ENCODE assay signal across 7 mouse cellular contexts in genomic region chr16:49854931-49855835, GRCm38 (mm10). TPM values are rescaled to one million over a fixed set of nuclear protein-coding genes. Genes with fewer than 3 reads are reported as not detected.
DNase-seq lines count a peak whose midpoint lies in the region; ATAC-seq lines count a peak whose summit lies in the region.

No protein-coding gene starts in this region.

- H3K4me1 ChIP-seq in intestine, embryonic 16.5 days (ENCODE audit: control insufficient read depth, insufficient read depth, low read length) = peaks cover 20% of the 10 kb centered on the region
- H3K4me1 ChIP-seq in midbrain, embryonic 11.5 days (ENCODE audit: control insufficient read depth, insufficient read depth, low read length) = peaks cover 11% of the 10 kb centered on the region

- ATAC-seq in intestine, embryonic 16.5 days = peak; percentile 98
- peak; percentile 96 for ATAC-seq in midbrain, embryonic 11.5 days (ENCODE audit: low FRiP score)

- H3K27ac ChIP-seq in intestine, embryonic 16.5 days (ENCODE audit: low read length) = peak overlapping the region; percentile 99
- peak overlapping the region; percentile 95 for H3K27ac ChIP-seq in midbrain, embryonic 11.5 days (ENCODE audit: low read depth, low read length)

- peak; percentile 91 to 92 for DNase-seq in adrenal gland, adult 18-20 months (ENCODE audit: low spot score in 2 of 2)
- DNase-seq in embryo, embryonic 9.5 days (ENCODE audit: extremely low spot score) = peak; percentile 88
- peak; percentile 88 to 91 for DNase-seq in gastrocnemius, postnatal 4 days (ENCODE audit: low spot score in 2 of 2)
- peak; percentile 91 to 94 for DNase-seq in left cerebral cortex, postnatal 36 days (ENCODE audit: low spot score in 2 of 2)
- DNase-seq in midbrain, embryonic 11.5 days (ENCODE audit: low spot score, missing footprints) = peak; percentile 99
- DNase-seq in skeletal muscle tissue, adult 2 months (ENCODE audit: low read depth, low spot score) = peak; percentile 95

- H3K9me3 ChIP-seq in intestine, embryonic 16.5 days (ENCODE audit: control insufficient read depth, low read length) = no peaks in the 10 kb centered on the region
- no peaks in the 10 kb centered on the region for H3K9me3 ChIP-seq in midbrain, embryonic 11.5 days (ENCODE audit: control insufficient read depth, low read length)

- no peaks in the 10 kb centered on the region for H3K36me3 ChIP-seq in intestine, embryonic 16.5 days (ENCODE audit: control insufficient read depth, insufficient read depth, low read length)
- no peaks in the 10 kb centered on the region for H3K36me3 ChIP-seq in midbrain, embryonic 11.5 days (ENCODE audit: control insufficient read depth, insufficient read depth, low read length)

- peak overlapping the region; percentile 92 for H3K4me3 ChIP-seq in intestine, embryonic 16.5 days (ENCODE audit: low read length)
- H3K4me3 ChIP-seq in midbrain, embryonic 11.5 days (ENCODE audit: low read depth, low read length) = peak overlapping the region; percentile 82

- peak overlapping the region; percentile 93 for H3K9ac ChIP-seq in intestine, embryonic 16.5 days (ENCODE audit: low read depth, low read length)
- peak overlapping the region; percentile 90 for H3K9ac ChIP-seq in midbrain, embryonic 11.5 days (ENCODE audit: low read length)

- H3K27me3 ChIP-seq in intestine, embryonic 16.5 days (replicated peaks; ENCODE audit: control insufficient read depth, insufficient read depth, low read length) = no peaks in the 10 kb centered on the region
- H3K27me3 ChIP-seq in midbrain, embryonic 11.5 days (ENCODE audit: control insufficient read depth, insufficient read depth, low read length) = no peaks in the 10 kb centered on the region

- intact Hi-C loops in left cerebral cortex, postnatal 36 days (cut with DNase I) = loop anchor here (2.0 to 5.0 kb wide), 4 partner anchors 156 to 577 kb away; partner anchors contain the start of genes Bbx and Ift57

- WGBS in intestine, embryonic 16.5 days = 1% methylated on average over 71 of the region's 74 CpGs
- WGBS in midbrain, embryonic 11.5 days = under 1% methylated on average over 73 of the region's 74 CpGs

- H3K4me2 ChIP-seq in intestine, embryonic 16.5 days (ENCODE audit: low read depth, low read length) = peak overlapping the region; percentile 71
- peak overlapping the region; percentile 69 for H3K4me2 ChIP-seq in midbrain, embryonic 11.5 days

RNA-seq across cellular contexts. Expression of gene Cd47, which starts 54.9 kb away (rescaled TPM):
- total RNA-seq in adrenal gland, adult 18-20 months (2021) = 100 to 1,000 TPM in 1 of 2 experiments, 10 to 100 TPM in 1; 87.8 to 195 TPM
- total RNA-seq in gastrocnemius, postnatal 4 days (2021) = 10 to 100 TPM; 53.2 to 55.3 TPM
- polyA plus RNA-seq in intestine, embryonic 16.5 days (2015; fragmentation: Nextera tagmentation; extraction: Ambion mirVana) = 76.5 and 80.3 TPM in 2 replicates
- 100 to 1,000 TPM; 234 to 245 TPM for total RNA-seq in left cerebral cortex, postnatal 36 days (2021)
- 57.8 and 63.5 TPM in 2 replicates for polyA plus RNA-seq in midbrain, embryonic 11.5 days (2014; fragmentation: Nextera tagmentation; extraction: Ambion mirVana)

Comparison
In these comparisons a context has a peak if more than half of its experiments do, and no peak if none do; other contexts are left out.
1. Peak in every context shown above with its lines: DNase-seq, ATAC-seq, H3K4me3 ChIP-seq and H3K27ac ChIP-seq.